Mouse (Mus musculus) heart, postnatal 36 days (tissue): Measurements from ENCODE around the gene Tespa1. TPM values are rescaled to one million over a fixed set of nuclear protein-coding genes. Genes with fewer than 3 reads are reported as not detected.
"Not testable (repeated sequence)": the region's sequence is repeated elsewhere in the genome, so short reads cannot be mapped to it uniquely, and the experiment has no call there.

ENCODE experiments used
- DNase-seq, 2 experiments: peaks; one replicate each; pipeline ENCODE4 v3.0.0; 2021 to 2022
- intact Hi-C: fragments of 180-260 bp; cut with DNase I; formaldehyde crosslinking; loops from one replicate; pipeline ENCODE4 v1.15.1; 2025
- total RNA-seq, 2 experiments: library from RNA; stranded (reverse); gene quantifications; 2 replicates each; pipeline ENCODE4 v1.2.3; 2021

The Tespa1 gene
- total RNA-seq: under 1 TPM; 0.28 to 0.33 TPM

- intact Hi-C loops: no loop called here
- DNase-seq: no peak
These were observed at the start of gene Tespa1 for GRCm38 (mm10) chr10:130322637-130323036. TSS of gene Tespa1 (plus strand) at chr10:130322870.

DNA sequence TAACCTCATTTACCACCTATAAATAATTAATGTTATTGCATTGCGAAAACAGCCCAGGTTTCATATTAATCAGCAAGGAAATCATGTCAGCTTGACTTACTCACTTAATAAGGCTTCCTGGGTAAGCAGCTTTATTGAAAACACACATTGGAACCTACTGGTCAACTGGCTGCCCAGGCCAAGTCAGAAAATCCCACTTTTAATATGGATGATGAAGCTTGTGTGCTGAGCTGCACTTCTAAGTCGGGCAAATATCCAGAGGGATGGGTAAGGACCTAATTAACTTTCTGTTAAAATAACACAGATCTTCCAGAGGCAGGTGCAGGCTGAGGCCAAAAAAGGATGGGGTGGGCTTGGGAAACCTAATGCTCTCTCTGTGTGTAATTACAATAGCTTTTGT is 46.9 kb upstream of the Tespa1 start:
- intact Hi-C loops: no loop called here
- no peak for DNase-seq

DNA sequence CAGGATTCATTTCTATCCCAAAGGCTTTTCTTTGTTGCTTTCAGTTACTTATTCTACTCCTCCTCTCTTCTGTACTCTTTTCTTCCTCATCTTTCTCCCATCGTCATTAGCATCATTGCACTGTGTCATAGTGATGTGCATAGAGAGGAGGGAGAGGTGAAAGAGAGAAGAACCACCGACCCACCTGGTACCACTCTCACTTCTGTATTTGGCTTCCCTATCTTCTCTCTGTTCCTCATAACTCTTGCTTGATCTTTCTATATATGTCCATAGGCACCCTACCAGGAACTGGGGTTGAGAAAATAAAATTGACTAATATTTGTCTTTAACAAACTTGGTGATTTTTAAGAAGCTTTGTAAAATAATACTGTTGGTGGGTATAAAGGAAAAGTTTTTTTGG is 46.2 kb upstream of the Tespa1 start:
- DNase-seq: no peak
- intact Hi-C loops: no loop called here

- no peak for DNase-seq
These were observed 42.6 kb upstream of the Tespa1 start, which contains the start of gene Neurod4 for GRCm38 (mm10) chr10:130280066-130280465. TSS of gene Neurod4 (minus strand) at chr10:130280240.

GRCm38 (mm10) chr10:130281982-130282449 is 40.7 kb upstream of the Tespa1 start:
- no peak for DNase-seq
- intact Hi-C loops: no loop called here

More at GRCm38 (mm10) chr10:130280066-130280465, 42.6 kb upstream of the Tespa1 start, which contains the start of gene Neurod4:
- intact Hi-C loops: no loop called here

DNA sequence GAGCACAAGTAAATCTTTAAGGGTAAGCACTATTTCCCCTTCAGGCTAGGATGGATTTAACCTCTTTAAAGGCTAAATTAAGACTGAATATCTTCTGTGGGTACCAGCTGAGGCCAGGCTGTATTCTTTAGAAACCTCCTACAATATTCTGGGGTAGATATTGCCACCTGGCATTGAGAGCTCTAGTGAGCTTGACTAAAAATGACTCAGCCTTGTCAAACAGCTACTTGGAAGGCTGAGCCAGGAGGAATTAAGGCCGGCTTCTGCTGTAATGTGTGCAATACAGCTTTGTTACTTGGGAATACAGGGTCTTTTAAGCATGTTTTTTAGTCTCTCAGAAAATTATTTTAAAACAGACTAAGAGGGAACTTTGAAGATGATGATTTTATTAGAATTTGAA is 35.5 kb upstream of the Tespa1 start:
- intact Hi-C loops: no loop called here
- no peak for DNase-seq

- intact Hi-C loops: no loop called here
These were observed 34.7 kb upstream of the Tespa1 start for GRCm38 (mm10) chr10:130288007-130288406.

DNA sequence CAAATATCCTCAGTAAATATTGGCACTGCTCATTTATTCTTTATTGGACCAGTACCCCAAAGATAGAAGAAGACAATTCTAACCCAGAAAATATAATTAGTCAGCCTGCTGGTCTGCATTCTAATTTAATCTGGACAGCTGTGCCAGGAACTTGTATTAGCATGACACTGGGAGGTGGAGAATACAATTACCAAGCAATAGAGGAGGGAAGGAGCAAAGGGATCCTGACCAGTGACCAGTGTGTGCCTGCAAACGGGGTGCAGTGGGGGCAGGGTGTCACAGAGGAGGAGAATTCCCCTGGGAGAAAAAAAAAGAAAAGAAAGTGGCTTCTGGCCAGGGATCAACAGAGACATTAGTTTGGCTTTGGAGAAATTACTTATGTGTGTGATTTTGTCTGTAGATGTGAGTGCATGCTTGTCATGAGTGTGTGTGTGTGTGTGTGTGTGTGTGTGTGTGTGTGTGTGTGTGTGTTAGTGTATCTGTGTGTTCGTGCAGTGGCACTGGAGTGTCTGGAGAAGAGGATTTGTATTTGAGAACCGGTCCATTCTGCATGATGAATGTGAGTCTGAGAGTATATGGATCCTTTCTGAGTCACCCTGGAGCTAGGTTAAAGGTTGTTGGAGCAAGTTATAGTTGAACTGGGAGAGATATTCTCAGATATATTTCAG is 28.8 kb upstream of the Tespa1 start:
- no peak for DNase-seq
- intact Hi-C loops: no loop called here

More at GRCm38 (mm10) chr10:130288007-130288406, 34.7 kb upstream of the Tespa1 start:
- DNase-seq: no peak

DNA sequence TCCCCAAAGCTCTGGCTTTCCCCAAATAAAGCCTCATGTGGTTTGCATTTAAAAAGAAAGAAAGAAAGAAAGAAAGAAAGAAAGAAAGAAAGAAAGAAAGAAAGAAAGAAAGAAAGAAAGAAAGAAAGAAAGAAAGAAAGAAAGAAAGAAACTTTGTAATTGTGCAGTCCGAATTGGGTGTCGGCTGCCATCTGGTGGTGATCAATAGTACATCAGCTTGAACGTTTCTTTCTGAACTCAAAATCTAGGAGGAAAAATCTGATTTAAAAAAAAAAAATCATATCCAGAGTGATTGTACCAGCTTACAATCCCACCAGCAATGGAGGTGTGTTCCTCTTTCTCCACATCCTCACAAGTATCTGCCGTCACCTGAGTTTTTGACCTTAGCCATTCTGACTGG is 23.9 kb upstream of the Tespa1 start:
- intact Hi-C loops: loop anchor here (1.0 kb wide), 1 partner anchor 70 kb away; no protein-coding TSS in a partner anchor
- not testable (repeated sequence) for DNase-seq

GRCm38 (mm10) chr10:130304138-130304537 is 18.5 kb upstream of the Tespa1 start:
- intact Hi-C loops, DNase-seq: not testable (repeated sequence)

DNA sequence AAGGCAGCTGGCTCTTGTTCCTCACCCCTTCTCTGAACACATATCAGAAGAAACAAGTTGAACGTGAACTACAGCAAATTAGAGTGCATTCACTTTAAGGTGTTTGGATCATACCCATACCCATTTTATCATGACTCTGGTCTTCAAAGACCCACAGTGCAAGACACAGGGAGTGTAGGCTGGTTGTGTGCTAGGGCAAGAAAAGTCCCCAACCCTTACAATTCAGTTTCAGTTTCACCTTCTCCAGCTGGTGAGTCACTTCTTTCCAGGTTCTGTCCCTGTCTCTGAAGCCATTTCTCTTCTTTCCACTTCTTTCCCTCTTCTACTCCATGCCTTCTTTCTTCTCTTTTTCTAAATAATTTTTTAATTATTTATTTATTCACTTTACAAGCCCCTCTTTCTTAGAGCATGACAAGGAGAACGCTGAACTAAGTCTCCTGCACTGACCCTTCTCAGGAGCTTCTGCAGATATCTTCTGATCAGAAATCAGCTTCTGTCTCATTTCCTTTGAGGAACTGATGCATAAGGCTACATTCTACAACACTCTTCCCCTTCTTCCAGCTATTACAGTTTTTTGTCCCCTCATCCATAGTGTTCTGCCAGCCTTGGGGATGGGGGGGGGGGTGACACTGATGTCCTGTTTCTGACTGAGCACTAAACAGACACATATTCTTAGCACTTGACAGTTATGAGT is 11.0 kb upstream of the Tespa1 start:
- intact Hi-C loops: no loop called here

GRCm38 (mm10) chr10:130313531-130313930 is 9.1 kb upstream of the Tespa1 start:
- intact Hi-C loops: no loop called here
- no peak for DNase-seq

More for the DNA sequence above, 11.0 kb upstream of the Tespa1 start:
- no peak for DNase-seq

- peak in 1 of 2 experiments; percentile 32 for DNase-seq
- intact Hi-C loops: no loop called here
These were observed 8.4 kb upstream of the Tespa1 start for GRCm38 (mm10) chr10:130314110-130314829.

- DNase-seq: no peak
- intact Hi-C loops: no loop called here
These were observed 6.8 kb upstream of the Tespa1 start for GRCm38 (mm10) chr10:130315846-130316245.

DNA sequence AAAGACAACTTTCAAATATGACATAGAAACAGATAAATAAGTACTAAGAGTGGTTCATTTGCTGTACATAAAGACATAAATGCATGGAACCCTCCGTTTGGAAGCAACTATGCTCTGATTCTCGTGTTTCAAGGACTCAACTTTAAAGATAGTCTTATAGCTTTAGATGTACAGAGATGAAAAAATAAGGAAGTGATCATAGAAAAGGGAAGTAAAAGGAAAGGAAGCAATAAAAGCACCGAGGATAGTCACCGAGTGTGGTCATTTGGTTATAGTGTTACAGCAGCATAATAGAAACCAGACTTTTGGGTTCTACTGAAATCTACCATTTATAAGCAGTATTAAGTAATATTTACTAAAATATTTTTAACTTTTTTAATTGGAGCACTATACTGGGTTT is 4.0 kb upstream of the Tespa1 start:
- DNase-seq: no peak
- intact Hi-C loops: no loop called here

GRCm38 (mm10) chr10:130320715-130321114 is 2.0 kb upstream of the Tespa1 start:
- no peak for DNase-seq
- intact Hi-C loops: no loop called here

GRCm38 (mm10) chr10:130322062-130322461 is 608 bp upstream of the Tespa1 start:
- intact Hi-C loops: no loop called here
- no peak for DNase-seq

- intact Hi-C loops: no loop called here
- no peak for DNase-seq
These were observed 1.6 kb downstream of the Tespa1 start for GRCm38 (mm10) chr10:130324243-130324642.

DNA sequence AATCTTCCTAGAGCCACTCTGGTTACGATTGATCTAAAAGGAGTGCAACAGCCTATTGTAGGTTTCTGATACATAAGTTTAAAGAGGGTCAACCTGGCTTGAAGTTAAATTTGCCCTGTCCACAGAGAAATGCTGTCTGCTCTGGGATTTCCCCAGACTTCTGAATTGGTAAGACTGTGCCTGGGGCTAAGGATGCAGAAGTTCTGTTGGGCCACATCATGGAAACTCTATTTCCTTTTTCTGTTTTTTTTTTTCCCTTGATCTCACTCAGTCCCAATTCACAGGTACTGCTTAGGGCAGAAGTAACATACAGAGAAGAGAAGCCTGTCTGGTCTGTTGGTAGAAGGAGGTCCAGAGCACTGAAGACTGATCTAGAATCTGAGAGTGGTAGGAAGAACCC is 8.0 kb downstream of the Tespa1 start:
- no peak for DNase-seq
- intact Hi-C loops: no loop called here

DNA sequence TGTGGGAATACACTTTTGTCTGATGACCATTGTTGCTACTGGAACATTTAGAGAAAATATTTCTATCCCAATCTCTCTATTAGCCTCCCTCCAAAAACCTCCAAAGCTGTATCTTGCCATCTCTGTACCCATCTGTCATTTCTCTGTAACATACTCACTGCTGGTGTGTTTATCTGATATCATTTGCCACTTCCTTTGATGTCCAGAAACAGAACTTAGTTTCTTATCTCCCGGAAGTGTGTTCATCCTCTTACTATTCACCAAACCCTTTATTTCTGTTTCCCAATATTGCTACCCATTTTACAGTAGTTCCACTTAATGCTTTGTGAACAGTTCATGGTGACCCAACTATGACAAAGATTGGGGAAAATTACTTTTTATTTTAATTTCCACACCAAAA is 13.7 kb downstream of the Tespa1 start:
- intact Hi-C loops: no loop called here
- no peak for DNase-seq

DNA sequence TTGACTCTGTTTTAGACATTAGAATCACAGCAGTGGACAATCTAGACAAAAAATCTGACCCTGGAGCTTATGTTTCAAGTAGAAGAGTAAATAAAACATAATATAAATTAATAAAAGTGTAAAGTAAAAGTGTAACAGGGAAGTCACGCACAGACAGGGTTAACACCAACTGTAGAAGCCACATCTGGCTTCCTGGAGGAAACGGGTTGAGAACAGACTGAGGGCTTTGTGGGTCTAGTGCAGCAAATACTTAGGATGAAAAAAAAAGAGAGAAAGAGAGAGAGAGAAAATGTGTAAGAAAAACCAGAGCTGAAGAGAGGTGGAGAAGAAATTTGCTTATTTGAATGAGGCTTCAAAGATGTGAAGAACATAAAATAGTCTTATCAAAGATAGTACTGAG is 14.9 kb downstream of the Tespa1 start:
- intact Hi-C loops: no loop called here
- DNase-seq: no peak
